Mouse (Mus musculus) hindbrain, embryonic 16.5 days (tissue): Measurements from ENCODE around the gene Tspo2. TPM values are rescaled to one million over a fixed set of nuclear protein-coding genes. Genes with fewer than 3 reads are reported as not detected.

Source experiments
- ATAC-seq: fragments of 200-750 bp; cut with Nextera tagmentation; 2 replicates; pipeline ENCODE4 v1.8.0; 2017; ENCODE audit warnings: moderate TSS enrichment, moderate library complexity
- H3K27ac ChIP-seq: fragments of 300-500 bp; sonication (generic); 2 replicates; pipeline ENCODE4 v1.5.1; 2014; ENCODE audit warnings: low read depth, mild to moderate bottlenecking, control low read depth, low read length, moderate library complexity
- H3K27me3 ChIP-seq: fragments of 300-500 bp; sonication (generic); replicated peaks from 2 replicates; pipeline ENCODE4 v1.6.1; 2014; ENCODE audit warnings: low read length; ENCODE audit not compliant: control insufficient read depth, insufficient read depth
- H3K36me3 ChIP-seq: fragments of 300-500 bp; sonication (generic); 2 replicates; pipeline ENCODE4 v1.6.1; 2014; ENCODE audit warnings: mild to moderate bottlenecking, low read length, moderate library complexity, mixed read lengths; ENCODE audit not compliant: control insufficient read depth, insufficient read depth
- H3K4me1 ChIP-seq: fragments of 300-500 bp; sonication (generic); 2 replicates; pipeline ENCODE4 v1.6.1; 2014; ENCODE audit warnings: low read depth, low read length; ENCODE audit not compliant: control insufficient read depth, insufficient read depth
- H3K4me2 ChIP-seq: fragments of 300-500 bp; sonication (generic); 2 replicates; pipeline ENCODE4 v1.6.1; 2014; ENCODE audit warnings: mild to moderate bottlenecking, low read length, control low read depth, moderate library complexity
- H3K4me3 ChIP-seq: fragments of 300-500 bp; sonication (generic); 2 replicates; pipeline ENCODE4 v1.5.1; 2014; ENCODE audit warnings: mild to moderate bottlenecking, low read length, control low read depth, moderate library complexity
- H3K9ac ChIP-seq: fragments of 300-500 bp; sonication (generic); 2 replicates; pipeline ENCODE4 v1.6.1; 2014; ENCODE audit warnings: low read depth, mild to moderate bottlenecking, control low read depth, low read length, moderate library complexity
- H3K9me3 ChIP-seq: fragments of 300-500 bp; sonication (generic); 2 replicates; pipeline ENCODE4 v1.6.1; 2014; ENCODE audit warnings: mild to moderate bottlenecking, low read length, moderate library complexity; ENCODE audit not compliant: control insufficient read depth
- WGBS: fragments of 180-500 bp; shearing (Covaris S2); extraction: QIAGEN DNeasy Blood & Tissue Kit; methylation state at CpG from one replicate; pipeline ENCODE4 v1.1.7; 2014; 5-methylcytosine and 5-hydroxymethylcytosine counted together
- polyA plus RNA-seq: library from polyadenylated mRNA; unstranded; fragments of >200 nt; fragmentation: Nextera tagmentation; extraction: Ambion mirVana; gene quantifications from 2 replicates; pipeline ENCODE4 v1.2.1, GENCODE M21; 2015

Gene Tspo2
- polyA plus RNA-seq, 1 experiment from 2014 or later = 0.93 TPM

GRCm38 (mm10) chr17:48436487-48436886 is 14.8 kb downstream of the Tspo2 start:
- H3K36me3 ChIP-seq = no peaks in the 10 kb centered on the region
- H3K4me1 ChIP-seq = peaks cover 4% of the 10 kb centered on the region; the same call in 1 of the 2 replicates
- H3K4me3 ChIP-seq = no peak overlapping the region
- no peak for ATAC-seq
- H3K9me3 ChIP-seq = no peaks in the 10 kb centered on the region
- H3K9ac ChIP-seq = no peak overlapping the region
- H3K4me2 ChIP-seq = no peak overlapping the region
- H3K27me3 ChIP-seq = no peaks in the 10 kb centered on the region
- no peak overlapping the region for H3K27ac ChIP-seq
- 85% methylated on average over 1 of the region's 1 CpGs for WGBS

DNA sequence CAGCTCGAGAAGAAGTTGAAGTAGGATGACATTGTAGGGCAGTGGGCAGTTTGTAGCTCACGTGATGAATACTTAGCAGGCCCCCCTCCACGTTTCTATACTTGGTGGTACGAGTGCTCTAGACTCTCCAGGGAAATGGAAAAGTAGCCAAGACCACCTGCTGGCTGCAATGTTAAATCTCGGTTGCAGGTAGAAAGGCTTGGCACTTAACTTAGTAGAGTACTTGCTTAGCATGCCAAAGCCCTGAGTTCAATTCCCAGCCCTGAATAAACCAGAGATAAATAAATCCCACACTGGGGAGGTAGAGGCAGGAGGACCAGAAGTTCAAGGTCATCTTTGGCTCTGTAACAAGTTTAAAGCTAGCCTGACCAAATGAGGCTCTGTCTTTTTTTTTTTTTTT is 16.8 kb downstream of the Tspo2 start:
- no peak overlapping the region for H3K9ac ChIP-seq
- no peaks in the 10 kb centered on the region for H3K27me3 ChIP-seq
- no peaks in the 10 kb centered on the region for H3K36me3 ChIP-seq
- ATAC-seq = no peak
- no peaks in the 10 kb centered on the region for H3K9me3 ChIP-seq
- no peak overlapping the region for H3K4me2 ChIP-seq
- no peak overlapping the region for H3K27ac ChIP-seq
- H3K4me1 ChIP-seq = peaks cover 4% of the 10 kb centered on the region; the same call in 1 of the 2 replicates
- WGBS = 79% methylated on average over 5 of the region's 5 CpGs
- H3K4me3 ChIP-seq = no peak overlapping the region

DNA sequence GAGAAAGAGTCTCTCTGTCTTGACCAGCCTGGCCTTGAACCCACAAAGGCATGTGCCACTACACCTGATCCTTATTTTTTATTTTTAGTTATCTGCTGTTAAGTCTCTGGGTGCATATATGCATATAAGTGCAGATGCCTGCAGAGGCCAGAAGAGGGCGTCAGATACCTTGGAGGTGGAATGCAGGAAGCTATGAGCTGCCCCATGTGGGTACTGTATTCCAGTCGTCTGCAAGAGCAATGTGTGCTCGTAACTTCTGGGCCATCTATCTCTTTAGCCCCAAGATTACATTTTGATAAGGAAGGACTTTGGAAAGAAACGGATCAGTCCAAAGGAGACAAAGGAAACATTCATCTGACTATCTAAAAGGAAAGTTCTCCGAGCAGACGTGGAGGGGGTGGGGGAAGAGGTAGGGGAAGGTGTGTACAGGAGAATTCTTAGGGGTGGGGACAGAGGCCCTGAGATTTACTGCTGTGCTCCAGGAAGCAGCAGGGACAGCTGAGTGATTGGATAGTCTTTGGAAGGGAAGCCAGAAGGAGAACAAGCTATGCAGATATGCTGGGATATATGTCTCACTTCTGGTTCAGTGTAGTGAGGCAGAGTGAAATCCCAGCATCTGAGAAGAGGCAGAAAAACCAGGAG is 17.5 kb downstream of the Tspo2 start:
- no peak overlapping the region for H3K4me3 ChIP-seq
- peaks cover 4% of the 10 kb centered on the region; the same call in 1 of the 2 replicates for H3K4me1 ChIP-seq
- no peaks in the 10 kb centered on the region for H3K36me3 ChIP-seq
- H3K27ac ChIP-seq = no peak overlapping the region
- ATAC-seq = no peak
- 74% methylated on average over 6 of the region's 6 CpGs for whole genome bisulfite sequencing
- H3K9ac ChIP-seq = no peak overlapping the region
- no peaks in the 10 kb centered on the region for H3K27me3 ChIP-seq
- no peak overlapping the region for H3K4me2 ChIP-seq
- no peaks in the 10 kb centered on the region for H3K9me3 ChIP-seq

GRCm38 (mm10) chr17:48433006-48433655 is 18.2 kb downstream of the Tspo2 start:
- no peak overlapping the region for H3K4me2 ChIP-seq
- ATAC-seq = no peak
- no peak overlapping the region for H3K4me3 ChIP-seq
- H3K4me1 ChIP-seq = peaks cover 4% of the 10 kb centered on the region; the same call in 1 of the 2 replicates
- no peaks in the 10 kb centered on the region for H3K36me3 ChIP-seq
- 75% methylated on average over 20 of the region's 20 CpGs for WGBS
- no peaks in the 10 kb centered on the region for H3K27me3 ChIP-seq
- H3K9ac ChIP-seq = no peak overlapping the region
- H3K9me3 ChIP-seq = no peaks in the 10 kb centered on the region
- H3K27ac ChIP-seq = no peak overlapping the region

DNA sequence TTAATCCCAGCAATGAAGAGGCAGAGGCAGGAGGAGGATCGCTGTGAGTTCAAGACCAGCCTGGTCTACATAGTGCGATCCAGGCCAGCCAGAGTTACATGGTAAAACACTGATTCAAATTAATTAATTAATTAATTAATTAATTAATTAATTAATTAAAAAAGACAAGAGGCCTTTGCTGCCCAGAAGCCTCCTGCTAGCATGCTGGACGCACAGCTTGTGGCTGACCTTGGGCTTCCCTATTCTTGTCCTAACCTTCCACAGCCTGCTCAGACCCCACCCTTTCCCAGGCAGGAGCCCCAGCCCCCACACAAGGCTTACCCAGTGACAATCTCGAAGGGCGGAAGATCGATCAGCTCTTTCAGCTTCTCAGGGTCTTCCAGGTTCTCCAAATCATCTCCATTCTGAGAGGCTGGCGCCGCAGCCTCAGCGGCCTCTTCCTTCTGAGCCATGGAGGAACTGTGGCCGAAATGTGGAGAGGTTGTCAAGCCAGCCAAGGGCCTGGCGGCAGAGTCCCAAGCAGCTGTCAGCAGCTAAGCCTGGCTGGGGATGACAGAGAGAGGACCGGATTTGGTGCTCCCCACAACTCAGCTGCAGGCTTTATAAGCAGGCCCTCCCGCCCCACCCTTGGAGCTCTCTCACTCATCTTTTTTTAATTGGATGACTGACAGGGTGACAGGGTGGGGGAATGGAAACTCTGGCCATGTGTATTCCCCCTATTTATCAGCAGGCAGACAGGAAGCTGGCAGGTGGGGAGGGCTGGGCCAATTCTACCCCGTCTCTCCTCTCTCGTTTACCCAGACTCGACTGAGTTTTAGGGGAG is 19.0 kb downstream of the Tspo2 start, which contains the start of gene Apobec2:
Gene Apobec2, minus strand, starts transcription at position 773 of the 823 bp plus-strand sequence.
- H3K9ac ChIP-seq = peak within 1 kb of the TSS; percentile 2; the same call in 1 of the 2 replicates
- no peaks in the 10 kb centered on the region for H3K9me3 ChIP-seq
- H3K27me3 ChIP-seq = no peaks in the 10 kb centered on the region
- no peak within 1 kb of the TSS for H3K4me3 ChIP-seq
- ATAC-seq = peak; percentile 35; the same call in 1 of the 2 replicates
- 63% methylated on average over 16 of the region's 16 CpGs for WGBS
- H3K4me1 ChIP-seq = peaks cover 4% of the 10 kb centered on the region; the same call in 1 of the 2 replicates
- 0 out of 2 replicates have a peak within 1 kb of the TSS, but pooled peaks have one; percentile 3 for H3K27ac ChIP-seq
- H3K4me2 ChIP-seq = no peak within 1 kb of the TSS
- no peaks in the 10 kb centered on the region for H3K36me3 ChIP-seq

GRCm38 (mm10) chr17:48431054-48431453 is 20.3 kb downstream of the Tspo2 start:
- H3K36me3 ChIP-seq = no peaks in the 10 kb centered on the region
- no peaks in the 10 kb centered on the region for H3K9me3 ChIP-seq
- H3K27ac ChIP-seq = no peak overlapping the region
- H3K9ac ChIP-seq = no peak overlapping the region
- H3K4me3 ChIP-seq = no peak overlapping the region
- no peaks in the 10 kb centered on the region for H3K27me3 ChIP-seq
- no peak for ATAC-seq
- H3K4me2 ChIP-seq = no peak overlapping the region
- peaks cover 4% of the 10 kb centered on the region; the same call in 1 of the 2 replicates for H3K4me1 ChIP-seq
- WGBS = 79% methylated on average over 5 of the region's 5 CpGs

GRCm38 (mm10) chr17:48430394-48430793 is 20.9 kb downstream of the Tspo2 start:
- Histone ChIP-seq H3K4me1 (peaks cover 4% of the 10 kb centered on the region; the same call in 1 of the 2 replicates), H3K9ac (no peak overlapping the region), H3K4me2 (no peak overlapping the region), H3K27me3 (no peaks in the 10 kb centered on the region), H3K9me3 (no peaks in the 10 kb centered on the region), H3K27ac (no peak overlapping the region), H3K4me3 (no peak overlapping the region), H3K36me3 (no peaks in the 10 kb centered on the region)
- ATAC-seq = no peak
- 56% methylated on average over 5 of the region's 5 CpGs for WGBS

DNA sequence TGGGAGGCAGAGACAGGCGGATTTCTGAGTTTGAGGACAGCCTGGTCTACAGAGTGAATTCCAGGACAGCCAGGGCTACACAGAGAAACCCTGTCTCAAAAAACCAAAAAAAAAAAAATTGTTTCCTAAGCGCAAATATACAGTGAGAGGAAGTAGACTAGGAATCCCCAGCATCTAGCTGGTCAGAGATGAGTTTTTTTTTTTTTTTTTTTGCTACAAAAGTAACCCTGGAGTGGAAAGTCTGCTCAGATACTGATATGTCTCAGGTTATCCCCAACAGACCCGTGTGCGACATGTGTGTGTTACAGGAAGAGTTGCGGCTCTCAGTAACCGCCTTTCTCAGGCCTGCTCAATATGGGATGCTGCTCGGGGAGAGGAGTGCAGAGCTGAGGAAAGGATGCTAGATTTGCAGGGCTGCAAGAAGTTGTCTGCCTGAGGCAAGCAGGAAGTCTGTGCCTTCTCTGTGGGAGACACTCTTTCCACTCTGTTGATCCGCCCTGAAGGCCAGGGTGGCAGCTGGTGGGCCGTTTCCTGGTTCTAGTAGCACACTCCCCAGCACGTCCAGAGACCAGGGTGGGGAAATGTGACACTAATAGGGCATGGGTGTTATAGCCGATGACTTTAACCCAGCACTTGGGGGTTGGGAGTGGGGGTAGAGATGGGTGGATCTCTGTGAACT is 23.3 kb downstream of the Tspo2 start:
- Histone ChIP-seq H3K4me3 (no peak overlapping the region), H3K9ac (no peak overlapping the region), H3K27me3 (no peaks in the 10 kb centered on the region), H3K9me3 (no peaks in the 10 kb centered on the region), H3K4me2 (no peak overlapping the region), H3K27ac (no peak overlapping the region), H3K36me3 (no peaks in the 10 kb centered on the region), H3K4me1 (peaks cover 4% of the 10 kb centered on the region; the same call in 1 of the 2 replicates)
- WGBS = 66% methylated on average over 11 of the region's 11 CpGs
- ATAC-seq = no peak
